Mouse (Mus musculus) spleen, adult 12 weeks (tissue): ENCODE data around the gene 4933425L06Rik.

Source experiments
- DNase-seq: peaks from one replicate; pipeline ENCODE4 v3.0.0; 2022; ENCODE audit warnings: low spot score

The 4933425L06Rik gene

DNA sequence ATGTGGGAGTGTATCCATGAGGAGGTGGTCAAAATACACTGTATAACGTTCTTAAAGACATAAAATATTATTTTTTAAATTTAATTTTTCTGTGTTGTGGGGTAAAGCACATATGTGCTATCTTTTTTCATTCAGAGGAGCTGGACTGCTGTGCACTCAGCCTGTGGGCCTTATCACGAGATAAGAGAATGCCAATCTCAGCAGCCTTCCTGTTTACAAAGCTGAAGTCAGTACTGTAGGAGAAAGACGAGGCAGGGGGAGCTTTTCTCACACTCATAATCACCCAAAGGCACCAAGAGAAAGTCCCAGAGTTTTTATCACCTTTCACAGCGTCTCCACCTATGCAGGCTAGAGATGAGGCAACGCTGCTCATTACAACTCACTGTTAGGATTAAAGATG, 52.5 kb downstream of the 4933425L06Rik start:
- DNase-seq, result no peak

GRCm38 (mm10) chr13:105139881-105140280, 58.0 kb downstream of the 4933425L06Rik start:
- DNase-seq, result no peak

DNA sequence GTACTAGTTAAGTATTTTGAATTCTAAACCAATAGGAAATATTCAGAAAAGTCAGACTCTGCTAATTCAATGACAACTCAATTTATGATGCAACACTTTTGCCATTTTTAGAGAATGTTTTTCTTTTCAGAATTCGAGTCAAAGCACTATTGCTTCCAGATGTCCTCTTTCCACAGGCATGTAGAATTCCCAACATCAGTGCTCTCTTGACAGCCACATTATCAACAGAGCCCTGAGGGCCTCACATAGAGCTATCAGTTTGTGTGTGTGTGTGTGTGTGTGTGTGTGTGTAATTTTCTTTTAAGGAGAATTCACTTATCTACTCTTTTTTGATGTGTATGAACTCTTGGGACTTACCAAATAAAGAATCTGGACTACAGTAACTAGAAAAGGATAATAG, 64.9 kb downstream of the 4933425L06Rik start:
- no peak for DNase-seq

- no peak for DNase-seq
Measured at GRCm38 (mm10) chr13:105147795-105148418, 66.0 kb downstream of the 4933425L06Rik start.

GRCm38 (mm10) chr13:105150006-105150405, 68.1 kb downstream of the 4933425L06Rik start:
- DNase-seq, result no peak

DNA sequence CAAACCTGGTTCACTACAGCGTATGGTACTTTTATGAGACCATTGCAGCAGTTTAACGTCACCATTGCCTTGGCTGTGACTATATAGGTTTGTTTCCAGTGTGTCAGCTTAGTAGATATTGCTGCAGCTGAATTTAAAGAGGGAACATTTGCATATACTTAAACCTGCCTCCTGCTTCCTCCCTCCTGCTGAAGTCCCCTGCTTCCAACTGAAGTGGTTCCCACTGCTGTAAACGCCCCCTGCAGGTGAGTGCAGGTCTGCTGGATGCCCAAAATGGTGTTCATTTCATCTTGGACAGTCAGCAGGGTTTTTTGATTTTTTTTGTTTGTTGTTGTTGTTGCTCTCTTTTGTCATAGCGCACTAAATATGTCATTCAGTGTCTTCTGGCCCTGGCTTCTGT, 72.0 kb downstream of the 4933425L06Rik start:
- no peak for DNase-seq

DNA sequence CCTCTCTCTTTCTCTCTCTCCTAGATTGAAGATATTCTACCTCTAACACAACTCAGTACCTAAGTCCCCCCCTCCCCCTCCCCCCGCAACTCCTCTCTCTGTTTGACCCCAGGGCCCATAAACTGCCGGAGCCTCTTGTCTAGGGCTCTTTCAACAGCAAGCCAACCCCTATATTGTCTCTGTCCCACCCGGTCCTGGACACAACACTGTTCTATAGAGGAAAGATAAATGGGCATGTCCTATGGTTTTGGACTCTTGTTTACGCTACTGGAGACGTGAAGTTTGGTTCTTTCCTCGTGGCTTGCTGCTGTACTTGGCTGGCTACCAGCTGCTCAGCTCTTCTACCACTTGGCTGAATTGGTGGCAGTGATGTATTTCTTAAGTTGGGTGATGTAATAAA, 83.5 kb downstream of the 4933425L06Rik start:
- no peak for DNase-seq
